Mouse (Mus musculus) neutrophil, adult 5-6 weeks (primary cell): Measurements from ENCODE around the gene Rab15. TPM values are rescaled to one million over a fixed set of nuclear protein-coding genes. Genes with fewer than 3 reads are reported as not detected.
A peak's percentile ranks its signal among the peaks of the same experiment; 100 is the strongest.

ENCODE experiments used
- ATAC-seq: fragments of 151-379, 151-347 bp; 2 replicates; pipeline ENCODE4 v1.8.0; 2017; ENCODE audit warnings: mild to moderate bottlenecking, moderate TSS enrichment; ENCODE audit not compliant: insufficient number of reproducible peaks, poor library complexity, low FRiP score, severe bottlenecking; ENCODE audit errors: extremely low read depth
- total RNA-seq: library from RNA; stranded (forward); fragments of 200-1000 nt; gene quantifications from 2 replicates; pipeline ENCODE4 v1.2.3, GENCODE M21; 2017

Rab15 gene
- total RNA-seq, 1 experiment from 2014 or later: not detected

- no peak for ATAC-seq
These were observed 32.1 kb downstream of the Rab15 start for GRCm38 (mm10) chr12:76790446-76791084.

GRCm38 (mm10) chr12:76784056-76784619, 38.6 kb downstream of the Rab15 start:
- no peak for ATAC-seq

GRCm38 (mm10) chr12:76780639-76781468, 41.9 kb downstream of the Rab15 start:
- no peak for ATAC-seq

- ATAC-seq: no peak
These were observed 42.8 kb downstream of the Rab15 start for GRCm38 (mm10) chr12:76779951-76780350.

GRCm38 (mm10) chr12:76778305-76779083, 44.2 kb downstream of the Rab15 start:
- no peak for ATAC-seq

- no peak for ATAC-seq
These were observed 44.9 kb downstream of the Rab15 start for GRCm38 (mm10) chr12:76777845-76778244.

GRCm38 (mm10) chr12:76776898-76777297, 45.8 kb downstream of the Rab15 start:
- no peak for ATAC-seq

GRCm38 (mm10) chr12:76775132-76775531, 47.6 kb downstream of the Rab15 start:
- ATAC-seq: no peak

- ATAC-seq: no peak
These were observed 48.1 kb downstream of the Rab15 start for GRCm38 (mm10) chr12:76774652-76775051.

- ATAC-seq: no peak
These were observed 51.2 kb downstream of the Rab15 start for GRCm38 (mm10) chr12:76771540-76771939.

- no peak for ATAC-seq
These were observed 51.7 kb downstream of the Rab15 start for GRCm38 (mm10) chr12:76770841-76771500.

GRCm38 (mm10) chr12:76765901-76766630, 56.6 kb downstream of the Rab15 start:
- no peak for ATAC-seq

- ATAC-seq: peak; percentile 93
These were observed 57.3 kb downstream of the Rab15 start, which contains the start of the genes Churc1 and Fntb for GRCm38 (mm10) chr12:76765354-76765851. TSS of gene Churc1 (plus strand) at chr12:76765538. TSS of gene Fntb (plus strand) at chr12:76765589.

GRCm38 (mm10) chr12:76752652-76753318, 69.9 kb downstream of the Rab15 start:
- ATAC-seq: peak; percentile 39

GRCm38 (mm10) chr12:76750866-76751459, 71.7 kb downstream of the Rab15 start:
- no peak for ATAC-seq
